Mouse (Mus musculus) MEL (cell line): Measurements from ENCODE around the gene Pla2g4c. TPM values are rescaled to one million over a fixed set of nuclear protein-coding genes. Genes with fewer than 3 reads are reported as not detected.

Experiments
- DNase-seq: peaks from one replicate; pipeline ENCODE4 v3.0.0; 2011; ENCODE audit warnings: low read depth, low spot score
- H3K27ac ChIP-seq: 2 replicates; pipeline ENCODE4 v1.5.1; 2012; ENCODE audit warnings: low read depth, mild to moderate bottlenecking, control low read depth, low read length, moderate library complexity; ENCODE audit not compliant: control insufficient read depth
- H3K27me3 ChIP-seq, 2 experiments: fragments of 150-350 bp in 1 of 2; sonication (generic) in 1 of 2; 2 replicates each; pipeline ENCODE4 v1.6.1; 2012; ENCODE audit warnings: low read length in 2 of 2, mild to moderate bottlenecking in 2 of 2, improper control_type of control experiment in 1 of 2, moderate library complexity in 1 of 2; ENCODE audit not compliant: insufficient read depth in 2 of 2, control insufficient read depth in 1 of 2
- H3K36me3 ChIP-seq, 2 experiments: 2 replicates each; pipeline ENCODE4 v1.6.1; 2012 to 2014; ENCODE audit warnings: low read length in 2 of 2, improper control_type of control experiment in 1 of 2, inconsistent platforms in 1 of 2, mild to moderate bottlenecking in 1 of 2; ENCODE audit not compliant: insufficient read depth in 2 of 2, control insufficient read depth in 1 of 2
- H3K4me1 ChIP-seq, 2 experiments: fragments of 150-350 bp in 1 of 2; sonication (generic) in 1 of 2; 2 replicates each; pipeline ENCODE4 v1.6.1; 2012; ENCODE audit warnings: low read length in 2 of 2, improper control_type of control experiment in 1 of 2, mild to moderate bottlenecking in 1 of 2; ENCODE audit not compliant: insufficient read depth in 2 of 2, control insufficient read depth in 1 of 2
- H3K4me3 ChIP-seq, 2 experiments: fragments of 150-350 bp in 1 of 2; sonication (generic) in 1 of 2; 2 replicates each; pipeline ENCODE4 v1.5.1; 2012; ENCODE audit warnings: low read depth in 2 of 2, low read length in 2 of 2, mild to moderate bottlenecking in 2 of 2, moderate library complexity in 2 of 2, control low read depth in 1 of 2, improper control_type of control experiment in 1 of 2; ENCODE audit not compliant: control insufficient read depth in 1 of 2, insufficient read depth in 1 of 2
- H3K79me2 ChIP-seq: 2 replicates; pipeline ENCODE4 v1.6.1; 2012; ENCODE audit warnings: mild to moderate bottlenecking, low read length, moderate library complexity; ENCODE audit not compliant: control insufficient read depth, poor library complexity, insufficient read depth
- H3K9ac ChIP-seq: 2 replicates; pipeline ENCODE4 v1.6.1; 2012; ENCODE audit warnings: low read depth, mild to moderate bottlenecking, control low read depth, low read length, moderate library complexity; ENCODE audit not compliant: control insufficient read depth, poor library complexity, severe bottlenecking
- H3K9me3 ChIP-seq: fragments of 150-350 bp; sonication (generic); replicated peaks from 2 replicates; pipeline ENCODE4 v1.6.1; 2012; ENCODE audit warnings: mild to moderate bottlenecking, low read length, improper control_type of control experiment, moderate library complexity; ENCODE audit not compliant: insufficient read depth
- EP300 ChIP-seq, 2 experiments: IDR thresholded peaks; 2 replicates each; pipeline ENCODE4 v1.6.1; 2011; ENCODE audit warnings: improper control_type of control experiment in 2 of 2, low read length in 2 of 2, low read depth in 1 of 2, mild to moderate bottlenecking in 1 of 2
- GABPA ChIP-seq: IDR thresholded peaks from 2 replicates; pipeline ENCODE4 v1.6.1; 2012; ENCODE audit warnings: low read depth, mild to moderate bottlenecking, inconsistent platforms, low read length, improper control_type of control experiment, moderate library complexity
- MYB ChIP-seq: IDR thresholded peaks from 2 replicates; pipeline ENCODE4 v1.6.1; 2011; ENCODE audit warnings: mild to moderate bottlenecking, low read depth, low read length, improper control_type of control experiment
- NELFE ChIP-seq: IDR thresholded peaks from 2 replicates; pipeline ENCODE4 v1.6.1; 2011; ENCODE audit warnings: low read depth, low read length, improper control_type of control experiment
- POLR2AphosphoS2 ChIP-seq: IDR thresholded peaks from 2 replicates; pipeline ENCODE4 v1.6.1; 2011; ENCODE audit warnings: low read length, improper control_type of control experiment
- RCOR1 ChIP-seq: IDR thresholded peaks from 2 replicates; pipeline ENCODE4 v1.6.1; 2012; ENCODE audit warnings: low read depth, mild to moderate bottlenecking, inconsistent platforms, low read length, improper control_type of control experiment
- SMC3 ChIP-seq: IDR thresholded peaks from 2 replicates; pipeline ENCODE4 v1.6.1; 2011; ENCODE audit warnings: low read depth, low read length, improper control_type of control experiment
- USF1 ChIP-seq: IDR thresholded peaks from 2 replicates; pipeline ENCODE4 v1.6.1; 2014; ENCODE audit warnings: low read depth, mild to moderate bottlenecking, inconsistent platforms, low read length, improper control_type of control experiment, moderate library complexity
- USF2 ChIP-seq, 2 experiments: IDR thresholded peaks; 2 replicates each; pipeline ENCODE4 v1.6.1; 2011 to 2012; ENCODE audit warnings: improper control_type of control experiment in 2 of 2, low read length in 2 of 2, borderline replicate concordance in 1 of 2, inconsistent platforms in 1 of 2, low read depth in 1 of 2, mild to moderate bottlenecking in 1 of 2; ENCODE audit not compliant: insufficient read depth in 1 of 2
- ZNF384 ChIP-seq: IDR thresholded peaks from 2 replicates; pipeline ENCODE4 v1.6.1; 2012; ENCODE audit warnings: low read depth, mild to moderate bottlenecking, inconsistent platforms, low read length, improper control_type of control experiment
- polyA plus RNA-seq, 2 experiments: library from polyadenylated mRNA; stranded (reverse) in 1 of 2; unstranded in 1 of 2; fragments of >175 nt in 1 of 2; fragments of >200 nt in 1 of 2; gene quantifications; 2 replicates each; pipeline versions ENCODE4 v1.2.1 to v1.2.4; 2012; ENCODE audit warnings: low replicate concordance in 2 of 2, low read depth in 1 of 2; ENCODE audit not compliant: insufficient read length in 2 of 2, insufficient read depth in 1 of 2, missing spikeins in 1 of 2
- total RNA-seq: library from RNA; depleted of rRNA; stranded (reverse); fragments of 300-350 nt; gene quantifications from 2 replicates; pipeline ENCODE4 v1.2.3, GENCODE M21; 2012

Pla2g4c gene
- total and polyA plus RNA-seq, 3 experiments, result 1.0 to 2.0 TPM; not detected in 1

GRCm38 (mm10) chr7:13314095-13314597 is 10.3 kb upstream of the Pla2g4c start:
- H3K9me3 ChIP-seq, result no peaks in the 10 kb centered on the region
- H3K4me3 ChIP-seq, result no peak overlapping the region
- H3K79me2 ChIP-seq, result no peaks in the 10 kb centered on the region
- DNase-seq, result no peak
- no peaks in the 10 kb centered on the region for H3K27me3 ChIP-seq
- TF ChIP-seq GABPA (no peak), RCOR1 (no peak)
- H3K9ac ChIP-seq, result no peak overlapping the region
- H3K4me1 ChIP-seq, result peaks cover 12 to 19% of the 10 kb centered on the region in 2 experiments
- H3K36me3 ChIP-seq, result peaks cover 4 to 16% of the 10 kb centered on the region in 2 experiments
- H3K27ac ChIP-seq, result no peak overlapping the region

- DNase-seq, result peak; percentile 34
- H3K27me3 ChIP-seq, result no peaks in the 10 kb centered on the region
- TF ChIP-seq EP300 (IDR thresholded peaks at IDR 0.05; ENCODE audit: low read depth in 1 of 2, low read length in 2 of 2), result no peak
- TF ChIP-seq USF2 (IDR thresholded peaks at IDR 0.05; ENCODE audit: borderline replicate concordance in 1 of 2, insufficient read depth in 1 of 2, low read depth in 1 of 2, low read length in 2 of 2), result no peak
- TF ChIP-seq NELFE, result no peak
These were observed 3.0 kb upstream of the Pla2g4c start for GRCm38 (mm10) chr7:13321424-13321823.

DNA sequence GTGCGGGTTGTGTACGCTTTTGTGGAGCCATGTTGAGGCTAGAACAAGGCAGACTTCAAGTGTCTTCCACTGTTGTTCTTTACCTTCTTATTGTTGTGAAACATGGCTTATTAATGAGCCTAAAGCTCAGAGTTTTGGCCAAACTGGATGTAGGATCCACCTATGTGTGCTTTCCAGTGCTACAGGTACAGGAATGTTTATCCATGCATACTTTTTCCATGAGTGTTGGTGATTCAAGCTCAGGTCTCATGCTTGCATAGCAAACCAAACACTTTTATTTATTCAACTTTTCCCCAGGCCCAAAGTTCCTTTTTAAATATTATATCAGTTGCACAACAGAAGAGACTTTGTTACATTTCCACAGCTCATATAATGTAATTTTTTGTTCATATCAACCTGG is 6.1 kb downstream of the Pla2g4c start:
- H3K79me2 ChIP-seq, result no peaks in the 10 kb centered on the region
- no peaks in the 10 kb centered on the region for H3K4me1 ChIP-seq
- no peaks in the 10 kb centered on the region for H3K36me3 ChIP-seq
- no peaks in the 10 kb centered on the region for H3K27me3 ChIP-seq
- no peak overlapping the region for H3K27ac ChIP-seq
- H3K4me3 ChIP-seq, result no peak overlapping the region
- no peaks in the 10 kb centered on the region for H3K9me3 ChIP-seq
- no peak overlapping the region for H3K9ac ChIP-seq
- TF ChIP-seq SMC3 (no peak), ZNF384 (no peak), USF1 (no peak), MYB (no peak), POLR2AphosphoS2 (no peak)
- DNase-seq, result no peak

More at GRCm38 (mm10) chr7:13321424-13321823, 3.0 kb upstream of the Pla2g4c start:
- H3K79me2 ChIP-seq, result no peaks in the 10 kb centered on the region
- H3K27ac ChIP-seq, result no peak overlapping the region
- no peaks in the 10 kb centered on the region for H3K9me3 ChIP-seq
- no peak overlapping the region for H3K9ac ChIP-seq
- H3K4me3 ChIP-seq, result no peak overlapping the region
- H3K4me1 ChIP-seq, result peaks cover 0 to 17% of the 10 kb centered on the region in 2 experiments; a peak in 2 of 4 replicates
- H3K36me3 ChIP-seq, result peaks cover 0 to 10% of the 10 kb centered on the region in 2 experiments; a peak in 2 of 4 replicates
